In the genomic region with DNA sequence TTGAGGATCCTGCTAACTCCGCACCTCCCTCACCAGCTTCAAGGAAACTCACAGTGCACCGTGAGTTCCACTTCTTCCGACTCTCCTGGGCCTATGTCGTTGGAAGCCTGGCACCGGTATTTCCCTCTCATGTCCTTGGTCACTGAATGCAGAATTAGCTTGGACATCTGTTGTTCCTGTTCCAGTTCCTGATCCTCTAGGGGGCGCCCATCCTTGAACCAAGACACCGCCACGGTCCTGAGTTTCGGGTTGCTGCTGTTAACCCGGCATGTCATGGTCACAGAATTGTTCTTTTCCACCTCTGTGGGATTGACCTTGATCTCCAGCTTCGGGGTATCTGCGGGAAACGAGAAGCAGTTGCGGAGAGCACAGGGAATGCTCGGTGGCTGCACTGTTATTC, we compare ENCODE assay signal across 8 mouse cellular contexts. TPM values are rescaled to one million over a fixed set of nuclear protein-coding genes. Genes with fewer than 3 reads are reported as not detected.
DNase-seq lines count a peak whose midpoint lies in the region; ATAC-seq and TF ChIP-seq lines count a peak whose summit lies in the region.

No protein-coding gene starts in this region.

- ATAC-seq in activated CD4-positive, CD25-positive, alpha-beta regulatory T cell, adult 4 months: peak; percentile 43
- ATAC-seq in common myeloid progenitor, adult 5-6 weeks (replicated peaks; ENCODE audit: low read depth, poor library complexity, severe bottlenecking): peak; percentile 87
- ATAC-seq in midbrain, embryonic 13.5 days: no peak
- ATAC-seq in erythroblast, adult 5-6 weeks (replicated peaks; ENCODE audit: low FRiP score, poor library complexity, severe bottlenecking): no peak

- no peaks in the 10 kb centered on the region for H3K36me3 ChIP-seq in midbrain, embryonic 13.5 days
- H3K36me3 ChIP-seq in small intestine, adult 2 months (ENCODE audit: control insufficient read depth, insufficient read depth, low read length): no peaks in the 10 kb centered on the region

- no peak overlapping the region for H3K9ac ChIP-seq in midbrain, embryonic 13.5 days (replicated peaks)

- intact Hi-C loops in left cerebral cortex, postnatal 36 days (cut with DNase I): loop anchor here (1.0 kb wide), 1 partner anchor 101 kb away; no protein-coding TSS in a partner anchor

- no peak overlapping the region for H3K27ac ChIP-seq in midbrain, embryonic 13.5 days
- H3K27ac ChIP-seq in small intestine, adult 2 months (ENCODE audit: insufficient read depth, low read depth, low read length): no peak overlapping the region

- no peak for TF ChIP-seq POLR2A in small intestine, adult 2 months (IDR thresholded peaks at IDR 0.05; ENCODE audit: low read depth, low read length)

- H3K4me2 ChIP-seq in midbrain, embryonic 13.5 days (replicated peaks): peak overlapping the region; percentile 35

- peak; percentile 91 for DNase-seq in heart, adult 11 months
- DNase-seq in kidney, adult 11 months: peak; percentile 54
- DNase-seq in left cerebral cortex, postnatal 36 days (ENCODE audit: low spot score in 2 of 2): peak; percentile 14 to 54

- H3K4me3 ChIP-seq in midbrain, embryonic 13.5 days (replicated peaks): no peak overlapping the region
- H3K4me3 ChIP-seq in small intestine, adult 2 months (ENCODE audit: low read depth, low read length): peak overlapping the region; percentile 19

- peak; percentile 72; the same call in 1 of the 2 replicates for TF ChIP-seq CTCF in small intestine, adult 2 months (IDR thresholded peaks at IDR 0.05; ENCODE audit: extremely low read depth, insufficient read length, insufficient replicate concordance, low read depth, low read length)

- 35% methylated on average over 15 of the region's 15 CpGs for WGBS in midbrain, embryonic 13.5 days
- WGBS in small intestine, adult 2 months: 13% methylated on average over 15 of the region's 15 CpGs

- no peaks in the 10 kb centered on the region for H3K4me1 ChIP-seq in midbrain, embryonic 13.5 days (replicated peaks)
- peaks cover 3% of the 10 kb centered on the region; the same call in 1 of the 2 replicates for H3K4me1 ChIP-seq in small intestine, adult 2 months (ENCODE audit: control insufficient read depth, insufficient read depth, insufficient read length, low read length)

- H3K9me3 ChIP-seq in midbrain, embryonic 13.5 days: no peaks in the 10 kb centered on the region

- no peaks in the 10 kb centered on the region for H3K27me3 ChIP-seq in midbrain, embryonic 13.5 days
- no peaks in the 10 kb centered on the region for H3K27me3 ChIP-seq in small intestine, adult 2 months (ENCODE audit: control insufficient read depth, insufficient read depth, low read length)

RNA-seq across cellular contexts. Expression of a gene that starts 7.1 kb away (rescaled TPM):
- polyA plus RNA-seq in activated CD4-positive, CD25-positive, alpha-beta regulatory T cell, adult 4 months (2017; shearing (Covaris generic)): 1 to 10 TPM; 4.5 to 9.3 TPM
- 0.29 and 7.6 TPM in 2 replicates for total RNA-seq in common myeloid progenitor, adult 5-6 weeks (2017)
- total RNA-seq in left cerebral cortex, postnatal 36 days (2021): not detected
- not detected in 2 replicates for polyA plus RNA-seq in midbrain, embryonic 13.5 days (2015; fragmentation: Nextera tagmentation; extraction: Ambion mirVana)
- 4.5 and 9.2 TPM in 2 replicates for polyA plus RNA-seq in small intestine, adult 2 months (2012; rRNA removed)
- 1.0 and 19.6 TPM in 2 replicates for total RNA-seq in erythroblast, adult 5-6 weeks (2015; ENCODE audit: low replicate concordance)
- 0.42 TPM in 1 of 2 replicates, not detected in the other for total RNA-seq in erythroblast, adult 5-6 weeks (2017; ENCODE audit: low replicate concordance)

RNA-seq across cellular contexts. Expression of a gene that starts 11.7 kb away (rescaled TPM):
- polyA plus RNA-seq in activated CD4-positive, CD25-positive, alpha-beta regulatory T cell, adult 4 months (2017; shearing (Covaris generic)): under 1 TPM; 0.19 to 0.28 TPM
- total RNA-seq in common myeloid progenitor, adult 5-6 weeks (2017): not detected in 2 replicates
- not detected for total RNA-seq in left cerebral cortex, postnatal 36 days (2021)
- polyA plus RNA-seq in midbrain, embryonic 13.5 days (2015; fragmentation: Nextera tagmentation; extraction: Ambion mirVana): not detected in 2 replicates
- polyA plus RNA-seq in small intestine, adult 2 months (2012; rRNA removed): 0.66 and 2.2 TPM in 2 replicates
- not detected in 2 replicates for total RNA-seq in erythroblast, adult 5-6 weeks (2015; ENCODE audit: low replicate concordance)
- not detected in 2 replicates for total RNA-seq in erythroblast, adult 5-6 weeks (2017; ENCODE audit: low replicate concordance)

RNA-seq across cellular contexts. Expression of a gene that starts 17.1 kb away (rescaled TPM):
- not detected for polyA plus RNA-seq in activated CD4-positive, CD25-positive, alpha-beta regulatory T cell, adult 4 months (2017; shearing (Covaris generic))
- total RNA-seq in common myeloid progenitor, adult 5-6 weeks (2017): not detected in 2 replicates
- not detected for total RNA-seq in left cerebral cortex, postnatal 36 days (2021)
- not detected in 2 replicates for polyA plus RNA-seq in midbrain, embryonic 13.5 days (2015; fragmentation: Nextera tagmentation; extraction: Ambion mirVana)
- polyA plus RNA-seq in small intestine, adult 2 months (2012; rRNA removed): 0.90 and 3.5 TPM in 2 replicates
- not detected in 2 replicates for total RNA-seq in erythroblast, adult 5-6 weeks (2015; ENCODE audit: low replicate concordance)
- total RNA-seq in erythroblast, adult 5-6 weeks (2017; ENCODE audit: low replicate concordance): not detected in 2 replicates

RNA-seq across cellular contexts. Expression of a gene that starts 41.6 kb away (rescaled TPM):
- not detected for polyA plus RNA-seq in activated CD4-positive, CD25-positive, alpha-beta regulatory T cell, adult 4 months (2017; shearing (Covaris generic))
- total RNA-seq in common myeloid progenitor, adult 5-6 weeks (2017): not detected in 2 replicates
- 100 to 1,000 TPM; 137 to 247 TPM for total RNA-seq in left cerebral cortex, postnatal 36 days (2021)
- polyA plus RNA-seq in midbrain, embryonic 13.5 days (2015; fragmentation: Nextera tagmentation; extraction: Ambion mirVana): 1.3 and 1.5 TPM in 2 replicates
- polyA plus RNA-seq in small intestine, adult 2 months (2012; rRNA removed): 0.48 and 0.52 TPM in 2 replicates
- total RNA-seq in erythroblast, adult 5-6 weeks (2015; ENCODE audit: low replicate concordance): not detected in 2 replicates
- 0.70 TPM in 1 of 2 replicates, not detected in the other for total RNA-seq in erythroblast, adult 5-6 weeks (2017; ENCODE audit: low replicate concordance)

RNA-seq across cellular contexts. Expression of a gene that starts 49.5 kb away (rescaled TPM):
- polyA plus RNA-seq in activated CD4-positive, CD25-positive, alpha-beta regulatory T cell, adult 4 months (2017; shearing (Covaris generic)): under 1 TPM; 0.22 to 0.68 TPM
- total RNA-seq in common myeloid progenitor, adult 5-6 weeks (2017): 20.3 and 28.0 TPM in 2 replicates
- not detected for total RNA-seq in left cerebral cortex, postnatal 36 days (2021)
- 0.17 and 0.50 TPM in 2 replicates for polyA plus RNA-seq in midbrain, embryonic 13.5 days (2015; fragmentation: Nextera tagmentation; extraction: Ambion mirVana)
- polyA plus RNA-seq in small intestine, adult 2 months (2012; rRNA removed): 9.1 and 9.5 TPM in 2 replicates
- total RNA-seq in erythroblast, adult 5-6 weeks (2015; ENCODE audit: low replicate concordance): 8.1 and 11.1 TPM in 2 replicates
- total RNA-seq in erythroblast, adult 5-6 weeks (2017; ENCODE audit: low replicate concordance): 10.6 and 12.3 TPM in 2 replicates

Comparison
In these comparisons a context has a peak if more than half of its experiments do, and no peak if none do; other contexts are left out.
1. ATAC-seq: peak in activated CD4-positive, CD25-positive, alpha-beta regulatory T cell, adult 4 months (single experiment) and common myeloid progenitor, adult 5-6 weeks (single experiment); none in midbrain, embryonic 13.5 days (single experiment) and erythroblast, adult 5-6 weeks (single experiment).
2. DNase-seq: peak in every context shown above with its lines; median percentile 91 in heart, adult 11 months; 54 in kidney, adult 11 months; 34 in left cerebral cortex, postnatal 36 days.